Mouse (Mus musculus) kidney, embryonic 15.5 days (tissue): ENCODE data around the gene Acap3. TPM values are rescaled to one million over a fixed set of nuclear protein-coding genes. Genes with fewer than 3 reads are reported as not detected.

ENCODE experiments used
- ATAC-seq: fragments of 200-750 bp; cut with Nextera tagmentation; replicated peaks from 2 replicates; pipeline ENCODE4 v1.8.0; 2017; ENCODE audit warnings: moderate TSS enrichment; ENCODE audit not compliant: low FRiP score
- H3K27ac ChIP-seq: fragments of 300-500 bp; sonication (generic); 2 replicates; pipeline ENCODE4 v1.5.1; 2015; ENCODE audit warnings: mild to moderate bottlenecking, inconsistent platforms
- H3K27me3 ChIP-seq: fragments of 300-500 bp; sonication (generic); 2 replicates; pipeline ENCODE4 v1.6.1; 2015; ENCODE audit warnings: inconsistent platforms
- H3K36me3 ChIP-seq: fragments of 300-500 bp; sonication (generic); 2 replicates; pipeline ENCODE4 v1.6.1; 2015; ENCODE audit warnings: inconsistent platforms
- H3K4me1 ChIP-seq: fragments of 300-500 bp; sonication (generic); 2 replicates; pipeline ENCODE4 v1.6.1; 2015; ENCODE audit warnings: inconsistent platforms
- H3K4me2 ChIP-seq: fragments of 300-500 bp; sonication (generic); 2 replicates; pipeline ENCODE4 v1.6.1; 2015; ENCODE audit warnings: moderate library complexity, mild to moderate bottlenecking, inconsistent platforms
- H3K4me3 ChIP-seq: fragments of 300-500 bp; sonication (generic); replicated peaks from 2 replicates; pipeline ENCODE4 v1.5.1; 2015; ENCODE audit warnings: mild to moderate bottlenecking, inconsistent platforms
- H3K9ac ChIP-seq: fragments of 300-500 bp; sonication (generic); 2 replicates; pipeline ENCODE4 v1.6.1; 2015; ENCODE audit warnings: mild to moderate bottlenecking, inconsistent platforms
- H3K9me3 ChIP-seq: fragments of 300-500 bp; sonication (generic); replicated peaks from 2 replicates; pipeline ENCODE4 v1.6.1; 2016; ENCODE audit warnings: inconsistent platforms
- WGBS: fragments of 180-500 bp; shearing (Covaris S2); methylation state at CpG from one replicate; pipeline ENCODE4 v1.1.7; 2015; ENCODE audit warnings: mixed read lengths; 5-methylcytosine and 5-hydroxymethylcytosine counted together
- polyA plus RNA-seq: library from polyadenylated mRNA; unstranded; fragments of >200 nt; fragmentation: Nextera tagmentation; extraction: Ambion mirVana; gene quantifications from 2 replicates; pipeline ENCODE4 v1.2.1, GENCODE M21; 2015

The Acap3 gene
- polyA plus RNA-seq, 1 experiment from 2014 or later = 18.7 TPM

GRCm38 (mm10) chr4:155903246-155903645, 11.6 kb downstream of the Acap3 start:
- H3K4me2 ChIP-seq = no peak overlapping the region
- H3K9me3 ChIP-seq = no peaks in the 10 kb centered on the region
- peaks cover 78% of the 10 kb centered on the region for H3K36me3 ChIP-seq
- no peak overlapping the region for H3K4me3 ChIP-seq
- no peak for ATAC-seq
- no peak overlapping the region for H3K9ac ChIP-seq
- no peak overlapping the region for H3K27ac ChIP-seq
- 96% methylated on average over 13 of the region's 13 CpGs for WGBS
- no peaks in the 10 kb centered on the region for H3K4me1 ChIP-seq
- no peaks in the 10 kb centered on the region for H3K27me3 ChIP-seq

- no peak; the same call in 1 of the 2 replicates for ATAC-seq
- H3K9me3 ChIP-seq = no peaks in the 10 kb centered on the region
- H3K27me3 ChIP-seq = no peaks in the 10 kb centered on the region
- no peak overlapping the region for H3K9ac ChIP-seq
- 94% methylated on average over 13 of the region's 13 CpGs for WGBS
- no peak overlapping the region for H3K4me2 ChIP-seq
- no peak overlapping the region for H3K4me3 ChIP-seq
- no peak overlapping the region for H3K27ac ChIP-seq
- peaks cover 66% of the 10 kb centered on the region for H3K36me3 ChIP-seq
- H3K4me1 ChIP-seq = no peaks in the 10 kb centered on the region
These were observed 12.9 kb downstream of the Acap3 start for GRCm38 (mm10) chr4:155904318-155905102.

- H3K27ac ChIP-seq = no peak overlapping the region
- H3K4me1 ChIP-seq = no peaks in the 10 kb centered on the region
- H3K4me2 ChIP-seq = no peak overlapping the region
- no peak overlapping the region for H3K4me3 ChIP-seq
- no peak for ATAC-seq
- H3K27me3 ChIP-seq = no peaks in the 10 kb centered on the region
- no peaks in the 10 kb centered on the region for H3K9me3 ChIP-seq
- WGBS = 87% methylated on average over 13 of the region's 13 CpGs
- H3K36me3 ChIP-seq = peaks cover 54% of the 10 kb centered on the region
- H3K9ac ChIP-seq = no peak overlapping the region
These were observed 14.0 kb downstream of the Acap3 start for GRCm38 (mm10) chr4:155905634-155906033.

GRCm38 (mm10) chr4:155906125-155906524, 14.5 kb downstream of the Acap3 start:
- no peak for ATAC-seq
- Histone ChIP-seq H3K9me3 (no peaks in the 10 kb centered on the region), H3K9ac (no peak overlapping the region), H3K4me2 (no peak overlapping the region), H3K27ac (no peak overlapping the region), H3K4me3 (no peak overlapping the region), H3K4me1 (no peaks in the 10 kb centered on the region), H3K27me3 (no peaks in the 10 kb centered on the region), H3K36me3 (peaks cover 50% of the 10 kb centered on the region)
- WGBS = 82% methylated on average over 9 of the region's 9 CpGs

- H3K4me2 ChIP-seq = no peak overlapping the region
- peaks cover 41% of the 10 kb centered on the region for H3K36me3 ChIP-seq
These were observed 15.4 kb downstream of the Acap3 start for GRCm38 (mm10) chr4:155907003-155907402.

GRCm38 (mm10) chr4:155908281-155908680, 16.7 kb downstream of the Acap3 start:
- Histone ChIP-seq H3K4me1 (no peaks in the 10 kb centered on the region), H3K9me3 (no peaks in the 10 kb centered on the region), H3K4me3 (no peak overlapping the region), H3K36me3 (peaks cover 28% of the 10 kb centered on the region), H3K9ac (no peak overlapping the region), H3K27ac (no peak overlapping the region), H3K27me3 (no peaks in the 10 kb centered on the region), H3K4me2 (no peak overlapping the region)
- WGBS = 83% methylated on average over 7 of the region's 7 CpGs
- ATAC-seq = no peak

More at GRCm38 (mm10) chr4:155907003-155907402, 15.4 kb downstream of the Acap3 start:
- no peak overlapping the region for H3K9ac ChIP-seq
- no peaks in the 10 kb centered on the region for H3K4me1 ChIP-seq
- H3K27ac ChIP-seq = no peak overlapping the region
- ATAC-seq = no peak
- H3K27me3 ChIP-seq = no peaks in the 10 kb centered on the region
- 67% methylated on average over 11 of the region's 11 CpGs for WGBS
- H3K9me3 ChIP-seq = no peaks in the 10 kb centered on the region
- H3K4me3 ChIP-seq = no peak overlapping the region

GRCm38 (mm10) chr4:155908751-155909150, 17.1 kb downstream of the Acap3 start:
- H3K36me3 ChIP-seq = peaks cover 23% of the 10 kb centered on the region
- H3K4me2 ChIP-seq = no peak overlapping the region
- no peak for ATAC-seq
- WGBS = 86% methylated on average over 4 of the region's 4 CpGs
- H3K4me1 ChIP-seq = no peaks in the 10 kb centered on the region
- H3K9ac ChIP-seq = no peak overlapping the region
- no peak overlapping the region for H3K27ac ChIP-seq
- no peak overlapping the region for H3K4me3 ChIP-seq
- H3K27me3 ChIP-seq = no peaks in the 10 kb centered on the region
- no peaks in the 10 kb centered on the region for H3K9me3 ChIP-seq

GRCm38 (mm10) chr4:155932031-155932430, 40.4 kb downstream of the Acap3 start:
- H3K4me2 ChIP-seq = no peak overlapping the region
- no peak overlapping the region for H3K4me3 ChIP-seq
- H3K36me3 ChIP-seq = no peaks in the 10 kb centered on the region
- H3K9me3 ChIP-seq = no peaks in the 10 kb centered on the region
- no peak overlapping the region for H3K27ac ChIP-seq
- H3K9ac ChIP-seq = no peak overlapping the region
- 0 out of 2 replicates have a peak, but pooled peaks cover 2% of the 10 kb centered on the region for H3K4me1 ChIP-seq
- WGBS = 57% methylated on average over 1 of the region's 1 CpGs
- H3K27me3 ChIP-seq = no peaks in the 10 kb centered on the region
- no peak for ATAC-seq

- no peaks in the 10 kb centered on the region for H3K27me3 ChIP-seq
- ATAC-seq = peak; percentile 30
- under 1% methylated on average over 17 of the region's 17 CpGs for WGBS
- H3K9me3 ChIP-seq = no peaks in the 10 kb centered on the region
- peak overlapping the region; percentile 78 for H3K4me2 ChIP-seq
- peaks cover 23% of the 10 kb centered on the region for H3K4me1 ChIP-seq
- H3K36me3 ChIP-seq = peaks cover 16% of the 10 kb centered on the region
- peak overlapping the region; percentile 99 for H3K4me3 ChIP-seq
- H3K9ac ChIP-seq = peak overlapping the region; percentile 95
- peak overlapping the region; percentile 88 for H3K27ac ChIP-seq
These were observed 51.4 kb downstream of the Acap3 start for GRCm38 (mm10) chr4:155943049-155943452.

- peak; percentile 97 for ATAC-seq
- peak within 1 kb of the TSS; percentile 95 for H3K9ac ChIP-seq
- H3K27me3 ChIP-seq = no peaks in the 10 kb centered on the region
- H3K27ac ChIP-seq = peak within 1 kb of the TSS; percentile 88
- H3K9me3 ChIP-seq = no peaks in the 10 kb centered on the region
- peak within 1 kb of the TSS; percentile 78 for H3K4me2 ChIP-seq
- H3K4me3 ChIP-seq = peak within 1 kb of the TSS; percentile 99
- H3K4me1 ChIP-seq = peaks cover 23% of the 10 kb centered on the region
- peaks cover 23% of the 10 kb centered on the region for H3K36me3 ChIP-seq
- WGBS = under 1% methylated on average over 85 of the region's 85 CpGs
These were observed 52.1 kb downstream of the Acap3 start, which contains the start of gene Ube2j2 for GRCm38 (mm10) chr4:155943534-155944249. TSS of gene Ube2j2 (plus strand) at chr4:155943831.

GRCm38 (mm10) chr4:155944271-155944670, 52.6 kb downstream of the Acap3 start:
- 0 out of 2 replicates have a peak, but pooled peaks have one; percentile 3 for ATAC-seq
- Histone ChIP-seq H3K4me2 (peak overlapping the region; percentile 78), H3K9ac (peak overlapping the region; percentile 95), H3K4me1 (peaks cover 23% of the 10 kb centered on the region), H3K36me3 (peaks cover 28% of the 10 kb centered on the region), H3K4me3 (peak overlapping the region; percentile 99), H3K27me3 (no peaks in the 10 kb centered on the region), H3K27ac (peak overlapping the region; percentile 88), H3K9me3 (no peaks in the 10 kb centered on the region)
- under 1% methylated on average over 17 of the region's 17 CpGs for WGBS

- peaks cover 23% of the 10 kb centered on the region for H3K4me1 ChIP-seq
- no peak overlapping the region for H3K4me3 ChIP-seq
- no peak for ATAC-seq
- H3K36me3 ChIP-seq = peaks cover 57% of the 10 kb centered on the region
- no peaks in the 10 kb centered on the region for H3K9me3 ChIP-seq
- no peak overlapping the region for H3K9ac ChIP-seq
- no peaks in the 10 kb centered on the region for H3K27me3 ChIP-seq
- no peak overlapping the region for H3K4me2 ChIP-seq
- H3K27ac ChIP-seq = no peak overlapping the region
These were observed 55.5 kb downstream of the Acap3 start for GRCm38 (mm10) chr4:155947094-155947493.
